Mouse (Mus musculus) left cerebral cortex, postnatal 14 days (tissue): ENCODE data around the gene Ehd4. TPM values are rescaled to one million over a fixed set of nuclear protein-coding genes. Genes with fewer than 3 reads are reported as not detected.

ENCODE experiments used
- DNase-seq, 2 experiments: peaks; one replicate each; pipeline ENCODE4 v3.0.0; 2021 to 2022; ENCODE audit warnings: low spot score in 2 of 2, mixed read lengths in 1 of 2
- intact Hi-C: fragments of 180-260 bp; cut with DNase I; formaldehyde crosslinking; loops from one replicate; pipeline ENCODE4 v1.15.1; 2025
- total RNA-seq, 2 experiments: library from RNA; stranded (reverse); gene quantifications; 2 replicates each; pipeline ENCODE4 v1.2.3; 2021

Gene Ehd4
- total RNA-seq, 2 experiments from 2014 or later: 11.6 TPM

DNA sequence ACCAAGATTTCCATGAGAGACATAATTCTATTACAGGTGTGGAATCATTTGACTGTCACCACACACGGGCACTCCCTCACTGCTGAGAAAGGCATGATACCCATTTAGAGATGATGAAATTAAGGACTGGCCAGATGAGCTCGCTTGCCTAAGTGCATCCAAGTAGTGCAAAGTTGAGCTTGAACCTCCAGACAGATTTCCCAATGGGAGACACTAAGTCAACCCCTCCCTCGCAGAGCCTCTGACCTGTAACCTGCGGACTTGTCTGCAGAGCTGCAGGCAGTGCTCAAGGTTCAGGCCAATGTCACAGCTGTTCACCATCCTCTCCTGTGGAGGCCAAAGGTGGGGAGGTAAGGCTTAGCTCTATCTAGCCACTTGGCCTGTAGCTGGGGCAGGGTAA, 95.6 kb downstream of the Ehd4 start:
- intact Hi-C loops: no loop called here
- no peak for DNase-seq

DNA sequence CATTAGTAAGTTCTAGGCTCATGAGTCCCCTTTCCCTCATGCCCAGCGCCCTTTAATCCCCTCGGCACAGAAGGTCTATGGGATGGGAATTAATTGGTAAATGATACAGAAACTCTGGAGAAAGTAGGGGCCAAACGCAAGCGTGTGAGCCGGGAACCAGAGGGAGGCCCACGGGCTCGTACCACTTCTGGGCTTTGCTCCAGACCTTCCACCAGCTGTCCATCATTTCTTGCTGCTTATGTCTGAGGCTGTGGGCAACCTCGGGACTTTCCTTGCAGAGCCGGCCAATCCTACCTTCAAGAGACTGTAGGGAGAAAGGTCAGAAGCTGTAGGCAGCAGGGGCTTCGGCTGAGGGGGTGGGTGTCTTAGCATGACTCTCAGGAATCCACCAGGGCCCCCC, 98.5 kb downstream of the Ehd4 start:
- intact Hi-C loops: no loop called here
- no peak for DNase-seq

DNA sequence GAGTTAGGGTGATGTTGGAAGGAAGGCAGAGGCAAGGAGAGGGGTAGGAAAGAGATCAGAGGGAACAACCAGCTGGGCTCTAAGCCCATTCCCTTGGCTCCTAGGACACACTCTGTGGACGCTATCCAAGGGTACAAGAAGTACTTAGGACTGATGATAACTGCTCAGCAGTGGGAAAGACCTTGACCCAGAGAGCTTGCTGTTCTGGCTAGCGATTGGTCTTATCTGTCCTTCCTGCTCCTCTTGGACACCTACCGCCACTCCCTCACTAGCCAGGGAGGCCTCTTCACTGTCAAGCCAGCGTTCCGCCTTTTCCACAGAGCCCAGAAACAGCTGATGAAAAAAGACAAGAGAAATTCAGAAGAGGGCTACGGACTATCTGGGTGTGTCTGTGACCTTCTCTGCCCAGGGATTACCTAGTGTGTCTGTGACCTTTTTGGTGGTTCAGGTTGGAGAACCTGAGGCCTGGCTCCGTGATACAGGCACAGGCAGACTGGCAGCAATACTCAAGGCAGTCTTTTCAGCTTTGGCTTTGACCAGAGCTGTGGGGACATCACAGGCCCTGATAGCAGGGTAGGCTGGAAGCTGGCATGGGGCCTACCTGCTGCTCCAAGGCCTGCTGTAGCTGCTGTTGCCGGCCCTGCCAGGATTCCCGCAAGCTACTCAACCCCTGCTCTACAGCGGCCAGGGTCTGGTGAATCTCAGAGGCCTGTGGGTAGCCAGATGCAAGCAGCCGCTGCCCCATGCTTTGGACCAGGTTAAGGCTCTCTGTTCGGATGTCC, 99.4 kb downstream of the Ehd4 start:
- intact Hi-C loops: no loop called here

DNA sequence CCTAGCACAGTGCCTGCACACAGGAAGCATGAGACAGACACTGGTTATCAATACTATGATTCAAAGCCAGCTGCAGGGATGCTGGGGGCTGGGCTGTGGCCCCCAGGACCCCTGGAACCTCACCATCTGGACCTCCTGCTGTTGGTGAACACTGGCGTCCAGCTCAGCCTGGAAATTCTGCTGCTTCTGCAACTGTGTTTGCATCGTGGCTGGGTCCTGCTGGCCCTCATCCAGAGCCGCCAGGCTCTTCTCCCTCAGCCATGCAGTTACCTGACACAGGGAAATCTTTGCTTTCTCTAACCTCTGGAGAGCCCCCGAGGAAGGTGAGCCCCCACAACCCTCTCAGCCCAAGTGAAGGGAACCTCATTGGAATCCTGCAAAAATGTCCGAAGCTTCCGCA, 103.0 kb downstream of the Ehd4 start:
- DNase-seq: no peak

More for the DNA sequence above, 99.4 kb downstream of the Ehd4 start:
- no peak for DNase-seq

GRCm38 (mm10) chr2:120049632-120050274, 104.7 kb downstream of the Ehd4 start:
- intact Hi-C loops: no loop called here
- DNase-seq: peak in 1 of 2 experiments; percentile 38

More for the DNA sequence above, 103.0 kb downstream of the Ehd4 start:
- intact Hi-C loops: no loop called here

DNA sequence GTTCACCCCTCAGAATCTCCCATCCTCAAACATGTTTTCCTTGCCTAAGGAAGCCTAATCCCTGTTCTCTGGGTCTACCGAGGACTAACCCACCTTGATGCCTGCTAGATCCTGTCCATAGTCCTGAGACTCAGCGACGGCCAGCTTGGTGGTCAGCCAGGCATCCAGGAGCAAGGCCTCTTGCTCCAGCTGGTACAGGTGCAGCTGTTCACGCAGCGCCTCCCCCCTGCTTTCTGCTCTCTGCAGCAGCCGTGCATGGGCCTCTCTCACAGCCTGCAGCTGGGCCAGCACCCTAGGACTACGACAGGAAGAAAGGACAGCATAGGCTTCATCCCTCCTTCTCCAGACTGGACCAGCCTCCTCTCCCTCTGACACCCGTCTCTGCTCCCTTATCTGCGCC, 106.2 kb downstream of the Ehd4 start:
- intact Hi-C loops: no loop called here
- no peak for DNase-seq

DNA sequence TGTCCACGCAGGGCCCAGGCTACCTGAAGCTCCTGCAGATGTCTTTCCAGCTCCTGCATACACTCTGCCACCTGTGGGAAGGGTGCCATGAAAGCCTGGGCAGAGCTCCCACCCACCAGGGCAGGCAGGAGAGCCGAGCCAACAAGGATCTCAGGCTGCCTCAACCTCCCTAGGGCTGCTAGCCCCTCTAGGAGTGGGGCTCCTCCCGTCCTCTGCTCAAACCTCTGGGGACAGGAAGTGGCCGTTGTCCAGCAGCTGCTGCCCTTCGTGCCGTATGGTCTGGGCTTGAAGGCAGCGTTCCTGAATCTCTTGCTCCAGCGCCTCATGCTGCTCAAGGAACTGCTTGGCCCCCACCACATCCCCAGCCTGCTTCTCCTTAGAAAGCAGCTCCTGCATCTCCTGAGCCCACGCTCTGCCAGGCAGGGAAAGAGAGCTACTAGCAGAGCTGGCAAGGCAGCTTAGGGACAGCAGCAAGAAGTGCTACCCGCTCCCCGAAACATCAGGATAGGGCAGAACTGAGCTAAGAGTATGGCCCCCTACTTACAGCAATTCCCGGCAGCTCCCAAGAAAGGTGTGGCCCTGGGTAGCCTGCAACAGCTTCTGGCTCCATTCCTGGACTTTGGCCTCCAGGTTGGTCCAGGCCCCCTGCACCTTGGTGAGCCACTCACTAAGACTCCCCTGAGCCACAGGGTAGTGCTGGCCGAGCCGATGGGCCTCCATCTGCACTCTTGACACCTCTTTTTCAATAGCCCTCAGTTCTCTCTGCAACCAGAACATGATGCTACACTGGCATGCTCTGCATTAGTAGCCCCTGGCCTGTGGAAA, 107.7 kb downstream of the Ehd4 start:
- peak; percentile 49 to 62 for DNase-seq
- intact Hi-C loops: no loop called here

DNA sequence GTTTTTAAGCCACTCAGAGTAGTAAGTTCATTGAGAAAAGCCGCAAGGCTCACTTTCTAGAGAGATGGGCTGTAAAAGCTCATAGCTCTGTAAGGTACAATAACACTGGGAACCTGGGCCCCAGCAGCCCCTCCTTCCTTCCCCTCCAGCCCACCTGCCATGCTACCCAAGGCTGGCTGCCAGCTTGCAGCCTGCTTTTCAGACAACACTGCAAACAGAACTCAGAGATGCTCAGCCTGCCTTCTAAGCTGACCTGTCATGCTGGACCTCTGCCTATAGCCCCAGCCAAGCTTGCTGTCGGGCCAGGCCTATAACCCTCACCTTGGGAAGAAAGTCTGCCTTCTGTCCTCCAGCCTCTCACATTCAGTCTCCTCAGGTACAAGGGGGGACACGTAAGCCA, 109.7 kb downstream of the Ehd4 start:
- DNase-seq: no peak
- intact Hi-C loops: no loop called here

- intact Hi-C loops: no loop called here
- DNase-seq: peak; percentile 57 to 76
Measured at GRCm38 (mm10) chr2:120044101-120044603, 110.3 kb downstream of the Ehd4 start.

DNA sequence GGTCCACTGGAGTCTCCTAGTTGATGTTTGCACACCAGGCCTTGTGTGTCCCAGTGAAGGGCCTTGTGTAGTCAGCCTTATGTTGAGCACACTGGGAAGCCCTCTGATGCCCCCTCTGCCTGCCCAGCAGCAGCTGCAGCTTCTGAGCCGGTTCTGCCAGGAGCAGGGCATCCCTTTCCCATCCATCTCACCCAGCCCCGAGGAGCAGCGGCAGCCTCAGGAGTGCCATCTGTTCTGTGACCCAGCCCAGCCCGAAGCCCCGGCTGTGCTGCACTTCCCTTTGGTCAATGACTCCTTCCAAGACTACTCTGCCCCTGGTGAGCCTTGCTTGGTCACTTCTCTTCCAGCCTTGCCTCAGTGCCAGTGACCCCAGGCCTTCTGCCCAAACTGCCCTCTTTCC, 113.4 kb downstream of the Ehd4 start:
- no peak for DNase-seq
- intact Hi-C loops: no loop called here

Other genes with a start within 250 kb of the Ehd4 start
- gene Mapkbp1, start 181.9 kb downstream of the Ehd4 start, total RNA-seq: 10 to 100 TPM; 61.2 to 65.9 TPM
- 1 to 10 TPM; 4.0 to 5.0 TPM for gene Jmjd7, start 127.1 kb downstream of the Ehd4 start, total RNA-seq
- gene Gm28042, start 127.1 kb downstream of the Ehd4 start, total RNA-seq: 1 to 10 TPM; 1.0 to 1.2 TPM
- gene Pla2g4b, start 121.2 kb downstream of the Ehd4 start, total RNA-seq: 1 to 10 TPM; 2.4 to 4.2 TPM
- 10 to 100 TPM; 27.3 to 30.2 TPM for gene Pla2g4e, start 90.7 kb upstream of the Ehd4 start, total RNA-seq
- gene Pla2g4d, start 134.6 kb upstream of the Ehd4 start, total RNA-seq: under 1 TPM in 1 of 2 experiments, not detected in 1; 0.15 TPM
- gene Pla2g4f, start 159.6 kb upstream of the Ehd4 start, total RNA-seq: not detected
- 10 to 100 TPM; 60.6 to 62.8 TPM for gene Vps39, start 198.5 kb upstream of the Ehd4 start, total RNA-seq
- 10 to 100 TPM; 12.6 to 17.4 TPM for gene Ganc, start 249.3 kb upstream of the Ehd4 start, total RNA-seq
- 10 to 100 TPM; 34.9 to 39.2 TPM for gene Tmem87a, start 249.5 kb upstream of the Ehd4 start, total RNA-seq